Mouse (Mus musculus): ENCODE results near the gene Lhx3. TPM values are rescaled to one million over a fixed set of nuclear protein-coding genes. Genes with fewer than 3 reads are reported as not detected.

Gene Lhx3
- total RNA-seq (2022), result not detected

- peak; percentile 55 to 70 for DNase-seq (ENCODE audit: low spot score in 2 of 2)
Observed at GRCm38 (mm10) chr2:26208126-26208789, at the start of gene Lhx3. TSS of gene Lhx3 (minus strand) at chr2:26208289.

- no peak for DNase-seq (ENCODE audit: low spot score in 2 of 2)
Observed at GRCm38 (mm10) chr2:26257315-26258096, 49.4 kb upstream of the Lhx3 start.

GRCm38 (mm10) chr2:26254816-26255215 lies 46.7 kb upstream of the Lhx3 start:
- no peak for DNase-seq (ENCODE audit: low spot score in 2 of 2)

- DNase-seq (ENCODE audit: low spot score in 2 of 2), result no peak
Observed at GRCm38 (mm10) chr2:26252514-26253206, 44.6 kb upstream of the Lhx3 start.

GRCm38 (mm10) chr2:26247531-26247930 lies 39.4 kb upstream of the Lhx3 start:
- no peak for DNase-seq (ENCODE audit: low spot score in 2 of 2)

GRCm38 (mm10) chr2:26240841-26241240 lies 32.8 kb upstream of the Lhx3 start:
- no peak for DNase-seq (ENCODE audit: low spot score in 2 of 2)

GRCm38 (mm10) chr2:26240330-26240729 lies 32.2 kb upstream of the Lhx3 start:
- no peak for DNase-seq (ENCODE audit: low spot score in 2 of 2)

GRCm38 (mm10) chr2:26237290-26237782 lies 29.2 kb upstream of the Lhx3 start, which contains the start of gene Qsox2:
TSS of gene Qsox2 (minus strand) at chr2:26237525.
- DNase-seq (ENCODE audit: low spot score in 2 of 2), result peak; percentile 93 to 94

GRCm38 (mm10) chr2:26236681-26237289 lies 28.7 kb upstream of the Lhx3 start:
- no peak for DNase-seq (ENCODE audit: low spot score in 2 of 2)

- DNase-seq (ENCODE audit: low spot score in 2 of 2), result no peak
Observed at GRCm38 (mm10) chr2:26234771-26235170, 26.7 kb upstream of the Lhx3 start.

- no peak for DNase-seq (ENCODE audit: low spot score in 2 of 2)
Observed at GRCm38 (mm10) chr2:26234253-26234652, 26.2 kb upstream of the Lhx3 start.

GRCm38 (mm10) chr2:26231366-26231765 lies 23.3 kb upstream of the Lhx3 start:
- no peak for DNase-seq (ENCODE audit: low spot score in 2 of 2)

- no peak for DNase-seq (ENCODE audit: low spot score in 2 of 2)
Observed at GRCm38 (mm10) chr2:26230253-26230652, 22.2 kb upstream of the Lhx3 start.

GRCm38 (mm10) chr2:26227788-26228187 lies 19.7 kb upstream of the Lhx3 start:
- no peak for DNase-seq (ENCODE audit: low spot score in 2 of 2)

GRCm38 (mm10) chr2:26225242-26225641 lies 17.2 kb upstream of the Lhx3 start:
- no peak for DNase-seq (ENCODE audit: low spot score in 2 of 2)

GRCm38 (mm10) chr2:26223961-26224360 lies 15.9 kb upstream of the Lhx3 start:
- no peak for DNase-seq (ENCODE audit: low spot score in 2 of 2)

- no peak for DNase-seq (ENCODE audit: low spot score in 2 of 2)
Observed at GRCm38 (mm10) chr2:26214526-26214925, 6.4 kb upstream of the Lhx3 start.

GRCm38 (mm10) chr2:26209566-26209965 lies 1.5 kb upstream of the Lhx3 start:
- DNase-seq (ENCODE audit: low spot score in 2 of 2), result no peak

- DNase-seq (ENCODE audit: low spot score in 2 of 2), result no peak
Observed at GRCm38 (mm10) chr2:26207559-26207958, 530 bp downstream of the Lhx3 start.

- no peak for DNase-seq (ENCODE audit: low spot score in 2 of 2)
Observed at GRCm38 (mm10) chr2:26205761-26206160, 2.3 kb downstream of the Lhx3 start.

GRCm38 (mm10) chr2:26205126-26205525 lies 3.0 kb downstream of the Lhx3 start:
- no peak for DNase-seq (ENCODE audit: low spot score in 2 of 2)
